Mouse (Mus musculus): ENCODE measurements around the gene Nabp2.

Nabp2 gene

DNA sequence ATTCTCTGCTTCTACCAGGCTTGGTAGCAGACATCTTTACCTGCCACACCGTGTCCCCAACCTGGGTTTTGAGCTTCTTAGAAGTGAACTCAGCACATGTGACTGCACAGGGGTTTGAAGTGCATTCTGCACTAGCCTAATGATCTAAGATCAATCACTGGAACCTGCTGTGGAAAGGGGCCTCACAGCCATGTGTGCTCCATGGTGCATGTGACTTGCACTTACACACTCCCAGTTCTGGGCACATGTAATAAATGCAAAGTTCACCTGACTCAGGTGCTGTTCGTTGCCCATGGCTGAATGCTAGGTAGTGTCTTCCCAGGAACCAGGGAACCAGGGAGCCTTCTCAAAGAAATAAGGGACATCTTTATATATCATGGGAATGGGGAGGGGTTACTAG is 22.1 kb upstream of the Nabp2 start:
- CTCF ChIA-PET: interaction anchor here (0.7 kb wide), 2 partner anchors 27 to 114 kb away, joined by 3 to 4 read pairs; no protein-coding TSS in a partner anchor

DNA sequence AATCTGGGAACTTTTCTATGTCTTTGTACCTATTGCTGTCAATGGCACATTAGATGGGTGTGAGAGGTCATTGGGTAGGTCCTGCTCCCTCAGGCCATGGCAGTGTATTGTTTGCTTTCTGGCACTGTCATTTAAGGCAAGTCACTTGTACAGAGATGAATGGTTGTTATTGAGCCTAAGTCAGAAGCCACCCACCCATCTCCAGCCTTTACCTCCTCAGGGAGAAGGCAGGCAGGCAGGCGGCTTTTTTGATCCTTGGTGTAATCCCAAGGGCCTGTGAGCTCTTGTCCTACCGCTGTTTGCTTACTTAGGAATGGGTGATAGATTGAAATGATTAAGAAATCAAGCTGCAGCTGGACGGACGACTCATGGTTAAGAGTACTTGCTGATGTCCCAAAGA is 18.2 kb upstream of the Nabp2 start:
- CTCF ChIA-PET: no interaction called here

DNA sequence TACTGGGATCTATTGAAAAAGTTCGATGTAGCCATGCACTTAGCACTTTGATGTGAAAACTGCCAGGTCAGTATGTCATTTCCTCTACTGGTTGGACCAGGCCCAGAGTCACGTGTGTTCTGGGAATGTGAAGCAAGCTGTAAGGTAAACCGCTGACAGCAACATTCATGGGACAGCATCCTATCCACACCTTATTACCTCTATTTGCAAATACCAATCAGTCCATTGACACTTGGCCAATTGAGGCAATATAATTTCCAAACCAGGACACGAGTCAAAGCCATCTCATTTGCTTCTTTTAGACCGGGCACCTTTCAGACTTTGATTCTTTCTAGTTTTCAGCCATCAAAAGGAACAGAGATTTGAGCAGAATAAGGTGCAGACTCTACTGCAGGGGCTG is 17.8 kb upstream of the Nabp2 start:
- CTCF ChIA-PET: no interaction called here

DNA sequence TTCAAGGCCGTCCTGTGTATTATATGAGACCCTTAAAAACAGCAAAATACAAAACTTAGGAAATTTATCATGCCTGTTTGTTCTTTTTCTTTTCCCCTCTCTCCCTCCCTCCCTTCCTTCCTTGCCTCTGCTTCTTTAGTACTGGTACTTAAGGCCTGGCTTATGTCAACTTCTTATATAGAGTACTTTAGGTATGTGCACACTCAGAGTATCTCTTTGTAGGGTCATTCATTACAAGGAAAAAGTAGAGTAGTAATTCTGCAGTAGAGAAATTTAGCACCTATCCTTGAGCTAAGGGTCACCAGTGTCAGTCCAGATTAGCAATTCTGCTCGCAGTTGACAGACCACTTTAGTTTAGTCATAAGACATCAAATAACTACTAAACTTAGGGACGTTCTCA is 14.0 kb upstream of the Nabp2 start:
- CTCF ChIA-PET: interaction anchor here (1.1 kb wide), 1 partner anchor 14 kb away, joined by 3 read pairs; the partner anchor contains the start of genes Nabp2 and Rnf41

DNA sequence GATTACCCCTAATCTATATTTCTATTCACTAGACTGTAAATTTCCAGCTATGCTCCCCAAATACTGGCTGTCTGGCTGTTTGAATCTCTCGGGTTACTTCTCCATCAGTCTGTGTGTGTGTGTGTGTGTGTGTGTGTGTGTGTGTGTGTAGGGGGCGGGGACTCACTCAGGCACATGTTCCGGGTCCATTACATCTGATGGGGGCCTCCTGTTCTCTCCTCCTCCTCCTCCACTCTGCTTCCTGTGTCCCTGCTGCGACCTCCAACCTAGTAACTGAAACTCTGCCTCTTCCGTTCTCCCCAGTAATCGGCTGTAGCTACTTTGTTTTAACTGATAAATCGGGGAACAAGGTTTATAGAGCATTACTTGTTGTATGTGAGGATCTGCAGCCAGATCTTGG is 13.3 kb upstream of the Nabp2 start:
- CTCF ChIA-PET: interaction anchor here (1.1 kb wide), 1 partner anchor 13 kb away, joined by 3 read pairs; the partner anchor contains the start of genes Nabp2 and Rnf41

DNA sequence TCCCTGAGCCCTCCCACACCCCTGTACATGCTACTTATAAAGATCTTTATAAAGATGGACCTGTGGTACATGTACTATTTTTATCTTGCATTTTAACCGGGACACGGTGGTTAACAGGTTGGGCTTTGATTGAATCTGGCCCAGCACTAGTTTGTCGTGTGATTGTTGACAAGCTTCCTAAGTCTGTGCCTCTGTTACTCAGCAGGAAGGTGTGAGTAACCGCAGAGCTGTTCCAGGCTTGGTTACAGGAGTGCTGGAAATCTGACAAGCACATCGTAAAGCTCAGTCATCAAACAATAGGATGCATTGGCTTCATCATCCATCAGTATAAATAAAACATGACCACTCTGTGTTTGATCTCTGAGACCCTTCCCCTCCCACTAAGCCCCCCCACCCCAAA is 11.1 kb upstream of the Nabp2 start:
- CTCF ChIA-PET: interaction anchor here (0.5 to 0.6 kb wide), 2 partner anchors 10 to 150 kb away, joined by 3 to 4 read pairs; no protein-coding TSS in a partner anchor

DNA sequence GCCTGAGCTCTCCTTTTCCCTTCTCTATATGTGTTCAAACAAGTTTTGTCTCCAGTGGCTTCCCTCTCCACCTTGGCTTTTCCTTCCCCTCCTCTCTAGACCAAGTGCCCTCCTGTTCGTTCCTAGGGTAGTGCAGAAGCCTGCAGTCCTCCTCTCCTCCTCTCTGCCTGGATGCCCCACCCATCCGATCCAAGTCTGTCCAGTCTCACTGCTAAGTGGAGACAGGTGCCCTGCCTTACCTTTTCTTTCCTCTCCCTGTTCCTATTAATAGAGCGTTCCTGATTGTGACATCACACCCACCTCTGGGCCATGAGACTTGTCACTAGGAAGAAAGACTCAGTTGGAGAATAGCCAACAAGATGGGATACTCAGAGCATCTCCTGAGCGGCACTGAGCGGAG is 3.6 kb upstream of the Nabp2 start:
- CTCF ChIA-PET: interaction anchor here (0.6 kb wide), 1 partner anchor 34 kb away, joined by 3 read pairs; no protein-coding TSS in a partner anchor

DNA sequence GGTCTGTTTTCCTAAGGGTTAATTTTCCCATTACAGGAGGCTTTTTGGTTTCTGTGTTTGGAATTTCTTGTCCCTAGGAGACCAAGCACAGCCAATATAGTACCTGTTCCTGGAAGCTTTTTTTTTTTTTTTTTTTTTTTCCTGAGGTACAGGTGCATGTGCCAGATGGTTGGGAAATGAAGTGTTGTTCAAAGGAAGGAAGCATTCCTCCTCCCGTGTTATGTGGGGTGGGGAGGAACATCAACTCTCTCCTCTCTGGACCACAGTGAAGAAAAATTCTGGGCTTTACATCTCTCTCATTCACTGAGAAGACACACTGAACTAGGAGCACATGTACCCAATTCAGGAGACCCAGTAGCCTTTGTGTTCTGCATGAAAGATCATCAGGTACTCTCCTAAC is 1.8 kb upstream of the Nabp2 start:
- CTCF ChIA-PET: interaction anchor here (0.6 kb wide), 1 partner anchor 27 kb away, joined by 3 read pairs; no protein-coding TSS in a partner anchor

DNA sequence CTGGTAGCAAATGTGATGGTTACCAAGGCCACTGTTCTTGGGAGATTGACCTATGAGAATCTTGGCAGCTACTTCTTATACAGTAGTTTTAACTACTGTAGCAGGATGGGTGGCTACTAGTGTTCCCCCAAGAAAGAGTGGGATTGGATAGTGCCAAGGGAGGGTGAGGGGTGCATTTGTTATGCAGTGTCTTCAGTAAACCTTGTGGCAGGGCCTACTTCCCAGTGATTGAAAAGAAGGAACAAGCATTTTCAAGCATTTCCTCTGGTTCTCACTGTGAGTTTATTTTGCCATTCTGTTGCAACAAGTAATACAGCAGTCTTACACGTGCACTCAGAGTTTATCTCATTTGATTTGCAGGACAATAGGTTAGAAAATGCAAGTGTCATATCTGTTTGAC is 1.3 kb upstream of the Nabp2 start:
- CTCF ChIA-PET: no interaction called here

DNA sequence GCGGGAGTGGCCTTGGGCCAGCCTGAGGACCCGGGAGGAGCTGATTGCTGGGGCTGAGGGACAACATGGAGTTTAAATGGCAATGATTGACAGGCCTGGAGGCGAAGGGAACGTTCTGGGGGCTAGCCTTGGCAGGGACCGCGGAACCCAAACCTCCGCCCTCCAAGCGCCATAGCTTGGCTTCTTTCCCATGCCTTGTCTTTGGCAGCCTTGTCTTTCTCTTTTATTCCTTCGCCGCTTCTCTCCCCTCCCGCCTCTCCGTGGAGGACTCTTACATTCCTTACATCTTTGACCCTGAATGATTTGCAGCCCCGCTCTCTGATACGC is 726 bp upstream of the Nabp2 start:
- CTCF ChIA-PET: interaction anchor here (0.6 to 2.2 kb wide), 3 partner anchors 10 to 43 kb away, joined by 3 to 11 read pairs (median 11); no protein-coding TSS in a partner anchor

DNA sequence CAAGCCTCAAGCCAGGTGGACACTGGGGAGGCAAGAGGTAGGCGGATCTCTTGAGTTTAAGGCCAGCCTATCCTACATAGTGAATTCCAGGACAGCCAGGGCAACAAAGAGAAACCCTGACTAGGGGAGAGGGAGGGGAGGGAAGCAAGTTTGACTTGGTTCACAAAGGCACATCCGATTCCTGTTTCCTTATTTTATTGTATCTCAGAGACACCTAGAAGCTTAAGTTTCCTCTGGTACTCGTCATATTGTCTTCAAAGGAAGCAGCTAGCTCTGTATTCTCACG is 789 bp downstream of the Nabp2 start:
- CTCF ChIA-PET: interaction anchor here (0.6 to 2.2 kb wide), 6 partner anchors 9 to 73 kb away, joined by 3 to 11 read pairs (median 6); partner anchors contain the start of gene Cs

DNA sequence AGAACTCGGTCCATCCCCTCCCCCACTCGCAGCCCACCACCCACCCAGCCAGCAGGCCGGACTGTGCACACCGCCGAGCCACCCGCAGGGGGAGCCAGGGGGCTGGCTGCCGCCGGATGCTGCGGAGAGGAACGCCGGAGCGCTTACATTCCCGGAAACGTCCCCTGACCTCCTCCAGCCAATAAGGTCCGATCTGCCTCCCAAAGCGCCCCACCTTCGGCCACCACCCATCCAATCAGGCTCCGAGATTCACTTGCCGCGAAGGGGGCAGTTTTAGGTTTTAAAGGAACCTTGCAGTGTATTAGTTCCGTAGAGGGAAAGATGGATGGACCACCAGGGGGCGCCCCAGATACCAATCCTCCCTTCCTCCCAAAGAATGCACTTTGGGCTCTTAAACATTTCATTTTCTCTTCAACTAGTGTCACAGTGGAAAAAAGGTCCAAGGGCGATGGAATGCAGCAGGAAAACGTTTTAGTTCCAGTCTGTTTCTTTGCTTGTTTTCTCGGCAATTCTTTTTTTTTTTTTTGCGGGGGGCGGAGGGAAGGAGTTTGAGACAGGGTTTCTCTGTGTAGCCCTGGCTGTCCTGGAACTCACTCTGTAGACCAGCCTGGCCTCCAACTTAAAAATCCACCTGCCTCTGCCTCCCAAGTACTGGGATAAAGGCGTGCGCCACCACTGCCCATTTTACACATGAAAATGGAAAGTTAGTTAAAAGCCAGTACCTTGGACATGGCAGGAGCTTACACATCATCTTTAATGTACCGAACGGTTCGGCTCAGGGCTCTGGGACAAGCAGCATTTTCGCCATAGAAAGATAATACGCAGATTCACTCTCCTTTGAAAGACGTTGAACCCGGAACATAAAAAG is 1.4 kb downstream of the Nabp2 start:
- CTCF ChIA-PET: interaction anchor here (0.6 to 2.2 kb wide), 4 partner anchors 10 to 34 kb away, joined by 3 to 11 read pairs (median 6); no protein-coding TSS in a partner anchor

DNA sequence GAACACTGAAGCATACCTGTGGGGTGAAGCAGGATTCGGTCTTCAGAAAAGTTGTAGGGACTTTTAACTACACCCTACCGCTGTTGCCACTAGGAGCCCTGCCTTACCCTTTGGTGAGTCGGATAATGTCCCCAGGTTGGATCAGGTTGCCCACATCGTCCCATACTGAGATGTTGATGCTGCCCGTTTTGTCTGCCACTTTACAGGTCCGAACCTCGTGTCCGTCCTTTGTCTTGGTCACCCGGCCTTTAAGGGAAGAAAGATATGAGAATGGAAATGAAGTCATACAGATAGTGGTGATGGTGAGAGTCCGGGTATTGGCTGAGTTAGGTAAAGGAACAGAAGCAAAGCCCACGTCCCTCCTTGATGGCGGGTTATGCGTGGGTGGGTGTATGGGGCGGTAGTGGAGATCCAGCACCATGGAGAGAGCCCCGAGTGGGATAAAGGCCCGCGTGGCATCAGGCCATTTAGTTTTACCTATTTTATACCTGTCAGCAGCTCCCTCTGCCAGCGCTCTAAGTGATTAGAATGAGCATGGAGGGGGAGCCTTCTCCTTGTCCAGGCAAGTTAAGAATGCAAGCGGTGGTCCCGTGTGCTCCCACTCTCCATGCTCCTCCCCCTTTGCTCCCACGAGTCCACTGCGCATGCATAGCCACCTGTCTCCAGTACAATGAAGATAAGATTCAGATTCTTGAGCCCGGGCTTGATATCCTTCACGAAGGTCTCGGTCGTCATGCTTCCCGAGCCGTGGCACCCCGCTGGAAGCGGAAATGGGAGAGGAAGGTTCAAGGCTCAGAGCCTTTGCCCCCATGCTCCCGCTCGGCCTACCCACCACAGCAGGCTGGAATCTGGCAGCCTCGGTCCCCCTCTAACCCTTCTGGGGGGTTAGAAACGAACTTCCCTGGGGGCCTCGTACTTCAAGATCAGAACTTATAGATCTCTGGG is 2.4 kb downstream of the Nabp2 start:
- CTCF ChIA-PET: interaction anchor here (1.1 kb wide), 1 partner anchor 44 kb away, joined by 3 read pairs; no protein-coding TSS in a partner anchor

DNA sequence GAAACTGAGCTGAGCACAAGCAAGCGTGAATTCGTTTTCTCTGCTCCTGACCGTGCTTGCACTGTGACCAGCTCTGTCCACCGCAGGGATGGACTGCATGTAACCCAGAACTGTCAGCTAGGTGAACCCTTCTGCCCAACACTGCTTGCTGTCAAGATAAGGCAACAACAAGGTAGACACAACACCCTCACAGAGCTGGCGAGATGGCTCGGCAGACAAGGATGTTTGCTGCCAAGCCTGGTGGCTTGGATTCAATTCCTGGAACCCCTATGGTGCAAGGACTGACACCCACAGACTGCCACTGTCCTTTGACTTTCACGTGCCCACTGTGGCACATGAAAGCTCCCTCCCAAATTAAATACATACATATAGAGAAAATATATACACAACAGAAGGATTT is 7.4 kb downstream of the Nabp2 start:
- CTCF ChIA-PET: no interaction called here

DNA sequence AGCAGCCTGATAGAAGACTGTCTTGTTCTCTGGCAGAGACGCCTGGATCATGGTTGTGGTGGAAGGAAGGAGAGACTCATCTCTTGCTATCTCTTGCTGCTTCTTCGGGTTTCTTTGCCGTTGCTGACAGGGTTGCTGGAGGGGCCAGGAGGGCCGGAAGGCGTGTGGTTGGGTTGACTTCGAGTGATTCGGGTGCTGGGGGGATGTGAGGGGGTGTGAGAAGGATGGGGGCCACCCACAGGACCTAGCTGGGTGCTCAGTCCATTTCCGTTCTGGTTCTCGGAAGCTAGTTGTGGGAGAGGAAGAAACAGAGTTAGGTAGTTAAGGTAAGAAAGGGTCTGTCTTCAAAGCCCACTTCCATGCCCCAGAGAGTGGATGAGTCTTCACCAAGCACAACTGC is 9.7 kb downstream of the Nabp2 start:
- CTCF ChIA-PET: no interaction called here

DNA sequence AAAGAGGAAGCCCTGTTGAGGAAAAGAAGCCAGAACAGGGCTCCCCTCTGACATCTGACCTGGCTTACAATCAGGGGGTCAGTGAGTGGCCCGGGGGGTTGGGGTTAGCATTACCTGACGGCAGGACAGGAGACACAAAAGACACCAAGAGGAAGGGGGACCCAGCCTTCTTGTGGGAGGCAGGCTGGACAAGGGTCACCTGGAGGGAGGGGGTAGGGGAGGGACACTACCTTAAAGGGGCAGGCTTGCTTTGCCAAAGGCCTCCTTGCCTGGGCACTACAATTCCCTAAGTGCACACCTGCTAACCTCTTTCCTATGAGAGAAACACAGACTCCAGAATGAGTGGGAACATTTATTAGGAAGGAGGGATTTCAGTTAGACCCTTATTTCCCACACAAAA is 10.2 kb downstream of the Nabp2 start, which contains the start of gene Slc39a5:
Gene Slc39a5 (minus strand): TSS at position 174 of the 400 bp plus-strand sequence.
- CTCF ChIA-PET: no interaction called here

DNA sequence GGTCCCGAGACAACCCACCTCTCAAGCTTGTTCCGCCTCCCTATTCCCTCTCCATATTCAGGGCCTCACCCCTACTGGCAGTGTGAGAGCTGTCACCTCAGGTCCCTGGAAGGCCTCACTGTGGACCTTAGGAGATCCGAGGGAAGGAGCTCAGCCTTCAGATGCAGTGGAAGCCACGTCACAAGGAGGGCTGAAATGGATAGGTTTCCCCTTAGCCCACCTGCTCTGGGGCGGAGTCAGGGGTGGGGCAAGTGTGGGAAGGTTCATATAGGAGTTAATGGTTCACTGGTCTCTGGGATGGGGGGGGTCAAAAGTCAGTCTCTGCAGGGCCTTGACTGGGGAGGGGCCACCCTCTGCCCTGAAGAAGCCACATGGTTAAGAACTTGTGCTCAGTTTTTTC is 11.0 kb downstream of the Nabp2 start:
- CTCF ChIA-PET: interaction anchor here (0.6 kb wide), 1 partner anchor 119 kb away, joined by 4 read pairs; no protein-coding TSS in a partner anchor

DNA sequence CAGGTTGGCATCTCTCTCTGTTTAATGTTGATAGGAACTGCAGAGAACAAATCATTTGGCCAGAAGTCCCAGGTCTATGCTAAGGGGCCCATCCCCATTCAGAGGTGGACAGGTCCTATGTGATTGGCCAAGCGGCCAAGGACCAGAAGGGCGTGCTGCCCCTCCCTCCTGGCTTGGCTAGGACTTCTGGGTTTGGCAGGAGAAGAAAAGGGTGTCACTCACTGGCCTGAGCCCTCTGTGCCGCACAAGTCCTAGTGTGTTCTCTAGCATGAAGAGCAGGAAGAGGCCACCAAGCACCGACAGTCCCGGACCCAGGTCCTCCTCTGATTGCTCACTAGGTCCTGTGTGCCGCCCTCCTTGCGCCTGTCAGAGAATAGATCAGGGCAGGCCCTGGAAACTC is 13.8 kb downstream of the Nabp2 start:
- CTCF ChIA-PET: interaction anchor here (0.5 kb wide), 1 partner anchor 1227 kb away, joined by 3 read pairs; no protein-coding TSS in a partner anchor

DNA sequence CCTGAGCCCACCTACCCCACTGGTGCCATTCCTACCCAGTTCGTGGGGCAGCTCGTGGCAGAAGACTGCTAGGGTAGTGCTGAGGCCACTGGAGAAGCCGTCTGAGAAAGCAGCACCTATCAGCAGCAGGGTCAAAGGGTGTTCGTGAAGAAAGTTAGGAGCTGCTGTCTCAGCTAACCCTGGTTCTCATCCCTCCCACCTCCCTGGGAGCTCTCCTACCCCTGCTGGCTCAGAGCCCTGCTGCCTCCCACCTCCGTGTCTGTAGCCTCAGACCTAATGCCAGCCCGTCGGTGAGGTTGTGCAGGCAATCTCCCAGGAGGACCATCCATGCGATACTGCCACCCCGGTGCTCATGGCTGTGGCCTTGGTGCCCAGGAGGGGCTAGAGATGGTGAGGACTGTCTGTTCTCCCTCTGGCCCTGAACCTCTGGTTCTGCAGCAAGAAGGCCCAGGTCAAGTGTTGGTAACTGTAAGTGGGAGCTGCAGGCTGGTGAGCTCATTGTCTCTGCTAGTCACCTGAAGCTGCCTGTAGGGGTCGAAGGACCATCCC is 14.5 kb downstream of the Nabp2 start:
- CTCF ChIA-PET: no interaction called here

DNA sequence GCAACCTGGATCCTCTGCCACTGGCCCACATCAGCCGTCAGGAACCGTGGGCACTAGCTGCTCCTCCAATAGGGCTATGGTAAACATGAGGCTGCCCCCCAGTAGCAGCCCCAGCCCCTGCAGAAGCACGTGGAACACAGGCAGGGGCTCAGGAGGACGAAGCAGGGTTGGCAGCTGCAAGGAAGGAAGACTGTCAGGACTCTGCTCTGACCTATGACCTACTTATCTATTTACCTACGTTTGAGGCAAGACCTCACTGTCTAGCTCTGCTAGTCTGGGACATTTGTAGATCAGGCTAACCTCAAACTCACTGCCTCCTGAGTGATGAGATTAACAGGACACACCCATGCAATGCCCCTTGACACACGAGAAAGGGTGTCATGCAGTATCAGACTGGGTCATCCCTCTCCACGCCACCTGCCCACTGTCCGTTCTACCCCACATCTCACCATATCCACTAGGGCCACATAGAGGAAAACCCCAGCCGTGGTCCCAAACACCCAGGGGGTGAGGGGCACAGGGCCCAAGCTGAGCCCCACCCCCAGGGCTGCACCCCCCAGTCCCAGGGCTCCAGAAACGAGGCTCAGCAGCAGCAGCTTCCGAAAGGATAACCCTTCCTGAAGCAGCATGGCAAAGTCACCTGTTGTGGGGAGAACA is 15.1 kb downstream of the Nabp2 start:
- CTCF ChIA-PET: no interaction called here

DNA sequence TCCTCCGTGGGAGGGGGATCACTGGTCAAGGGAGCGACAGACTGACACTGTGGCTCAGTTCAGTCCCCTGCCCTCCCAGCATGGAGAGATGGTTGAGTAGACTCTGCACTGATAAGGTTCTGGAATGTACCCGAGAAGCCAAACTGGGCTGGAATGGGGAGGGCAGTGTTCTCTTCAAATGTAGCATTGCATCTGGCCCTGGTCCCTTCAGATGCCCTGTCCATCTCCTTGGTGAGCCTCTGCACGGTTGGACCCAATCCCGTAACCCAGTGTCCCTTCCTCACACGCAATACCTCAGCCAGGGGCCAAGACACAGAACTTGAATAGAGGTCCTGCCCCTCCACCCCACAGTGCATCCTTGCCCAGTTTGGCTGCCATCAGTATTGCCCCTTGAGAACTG is 19.4 kb downstream of the Nabp2 start:
- CTCF ChIA-PET: no interaction called here
